Mouse (Mus musculus) MEL (cell line): ENCODE data around the gene Foxp2.

Experiments
- CTCF ChIP-seq, 3 experiments: IDR thresholded peaks in 2 of 3; conservative IDR thresholded peaks in 1 of 3; 2 replicates each; pipeline ENCODE4 v1.5.1; 2011 to 2012; ENCODE audit warnings: low read length in 3 of 3, low read depth in 2 of 3, mild to moderate bottlenecking in 2 of 3, improper control_type of control experiment in 1 of 3, inconsistent platforms in 1 of 3, mixed read lengths in 1 of 3, moderate library complexity in 1 of 3; ENCODE audit not compliant: control insufficient read depth in 1 of 3, insufficient read depth in 1 of 3, poor library complexity in 1 of 3, severe bottlenecking in 1 of 3
- ETS1 ChIP-seq: IDR thresholded peaks from 2 replicates; pipeline ENCODE4 v1.6.1; 2012; ENCODE audit warnings: low read depth, mild to moderate bottlenecking, inconsistent platforms, low read length, improper control_type of control experiment, moderate library complexity
- HCFC1 ChIP-seq: IDR thresholded peaks from 2 replicates; pipeline ENCODE4 v1.6.1; 2012; ENCODE audit warnings: low read depth, mild to moderate bottlenecking, inconsistent platforms, low read length, improper control_type of control experiment, moderate library complexity
- KAT2A ChIP-seq: conservative IDR thresholded peaks from 2 replicates; pipeline ENCODE4 v1.6.1; 2012; ENCODE audit warnings: low read depth, low read length, improper control_type of control experiment, inconsistent platforms
- MAFK ChIP-seq: IDR thresholded peaks from 2 replicates; pipeline ENCODE4 v1.6.1; 2011; ENCODE audit warnings: low read depth, mild to moderate bottlenecking, low read length, improper control_type of control experiment, borderline replicate concordance
- MAX ChIP-seq: IDR thresholded peaks from 2 replicates; pipeline ENCODE4 v1.6.1; 2011; ENCODE audit warnings: low read length, improper control_type of control experiment
- NELFE ChIP-seq: IDR thresholded peaks from 2 replicates; pipeline ENCODE4 v1.6.1; 2011; ENCODE audit warnings: low read depth, low read length, improper control_type of control experiment
- POLR2A ChIP-seq, 2 experiments: IDR thresholded peaks; 2 replicates each; pipeline ENCODE4 v1.6.1; 2011 to 2012; ENCODE audit warnings: low read length in 2 of 2, mild to moderate bottlenecking in 2 of 2, control low read depth in 1 of 2, improper control_type of control experiment in 1 of 2, low read depth in 1 of 2, moderate library complexity in 1 of 2; ENCODE audit not compliant: control insufficient read depth in 1 of 2, insufficient read depth in 1 of 2, poor library complexity in 1 of 2
- UBTF ChIP-seq: IDR thresholded peaks from 2 replicates; pipeline ENCODE4 v1.6.1; 2012; ENCODE audit warnings: low read depth, mild to moderate bottlenecking, inconsistent platforms, low read length, improper control_type of control experiment, moderate library complexity, borderline replicate concordance; ENCODE audit not compliant: insufficient read depth
- USF1 ChIP-seq: IDR thresholded peaks from 2 replicates; pipeline ENCODE4 v1.6.1; 2014; ENCODE audit warnings: low read depth, mild to moderate bottlenecking, inconsistent platforms, low read length, improper control_type of control experiment, moderate library complexity

DNA sequence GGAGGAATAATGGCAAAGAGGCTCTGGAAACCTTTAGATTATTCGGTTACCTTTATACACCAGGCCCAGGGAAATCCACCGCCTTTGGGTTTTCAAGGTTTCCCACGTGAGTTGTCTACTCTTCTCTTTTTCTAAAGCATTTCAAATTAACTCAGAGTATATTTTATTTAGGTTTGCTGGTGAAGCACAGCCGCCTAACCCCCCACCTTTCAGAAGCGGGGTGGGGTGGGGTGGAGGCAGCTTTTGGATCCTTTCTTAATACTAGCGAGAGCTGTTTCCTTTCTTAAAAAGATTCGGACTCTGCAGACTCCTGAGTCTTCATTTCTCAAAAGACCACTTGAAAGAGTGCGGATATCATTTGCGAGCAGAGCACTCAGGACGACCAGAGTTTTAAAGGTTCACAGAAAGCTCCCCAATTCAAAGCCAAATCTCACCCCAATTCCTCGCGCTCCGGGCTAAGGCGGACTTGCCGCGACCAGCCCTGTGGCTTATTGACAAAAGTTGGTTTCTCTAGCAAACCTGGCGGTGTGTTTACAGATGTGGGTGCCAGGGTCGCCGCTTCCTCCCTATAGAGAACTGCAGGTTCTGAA, 2.0 kb upstream of the Foxp2 start:
- TF ChIP-seq CTCF (IDR thresholded peaks at IDR 0.05 in 2 of 3, conservative IDR thresholded peaks at IDR 0.05 in 1 of 3; ENCODE audit: control insufficient read depth in 1 of 3, insufficient read depth in 1 of 3, low read depth in 2 of 3, low read length in 3 of 3, poor library complexity in 1 of 3, severe bottlenecking in 1 of 3), result no peak
- no peak for TF ChIP-seq USF1
- no peak for TF ChIP-seq MAFK
- TF ChIP-seq HCFC1, result no peak
- no peak for TF ChIP-seq ETS1
- TF ChIP-seq UBTF, result no peak
- TF ChIP-seq NELFE, result no peak
- TF ChIP-seq MAX, result no peak
- TF ChIP-seq KAT2A, result no peak
- TF ChIP-seq POLR2A (IDR thresholded peaks at IDR 0.05; ENCODE audit: control insufficient read depth in 1 of 2, insufficient read depth in 1 of 2, low read depth in 1 of 2, low read length in 2 of 2, poor library complexity in 1 of 2), result no peak
